Mouse (Mus musculus) liver, embryonic 14.5 days (tissue): ENCODE measurements around the gene Hcfc1r1.

Experiments
- CTCF ChIP-seq: IDR thresholded peaks from 2 replicates; pipeline ENCODE4 v1.5.1; 2016; ENCODE audit warnings: antibody characterized with exemption, low read depth, control low read depth
- EP300 ChIP-seq: IDR thresholded peaks from 2 replicates; pipeline ENCODE4 v1.6.1; 2016; ENCODE audit warnings: antibody characterized with exemption, low read depth

- no peak for TF ChIP-seq EP300
- TF ChIP-seq CTCF: no peak
Observed at GRCm38 (mm10) chr17:23674271-23674952, 1.0 kb downstream of the Hcfc1r1 start.
